Mouse (Mus musculus): ENCODE data around the gene Myb. TPM values are rescaled to one million over a fixed set of nuclear protein-coding genes. Genes with fewer than 3 reads are reported as not detected.
"Not testable (repeated sequence)": the region's sequence is repeated elsewhere in the genome, so short reads cannot be mapped to it uniquely, and the experiment has no call there.

Gene Myb
- total RNA-seq, 2 experiments from 2014 or later, result 0.34 to 0.60 TPM

- intact Hi-C loops (cut with DNase I), result no loop called here
These were observed 17.5 kb upstream of the Myb start for GRCm38 (mm10) chr10:21178281-21178680.

GRCm38 (mm10) chr10:21172650-21173200, 11.9 kb upstream of the Myb start:
- intact Hi-C loops (cut with DNase I), result no loop called here
- no peak for DNase-seq (ENCODE audit: low spot score in 2 of 2)

More at GRCm38 (mm10) chr10:21178281-21178680, 17.5 kb upstream of the Myb start:
- no peak for DNase-seq (ENCODE audit: low spot score in 2 of 2)

DNA sequence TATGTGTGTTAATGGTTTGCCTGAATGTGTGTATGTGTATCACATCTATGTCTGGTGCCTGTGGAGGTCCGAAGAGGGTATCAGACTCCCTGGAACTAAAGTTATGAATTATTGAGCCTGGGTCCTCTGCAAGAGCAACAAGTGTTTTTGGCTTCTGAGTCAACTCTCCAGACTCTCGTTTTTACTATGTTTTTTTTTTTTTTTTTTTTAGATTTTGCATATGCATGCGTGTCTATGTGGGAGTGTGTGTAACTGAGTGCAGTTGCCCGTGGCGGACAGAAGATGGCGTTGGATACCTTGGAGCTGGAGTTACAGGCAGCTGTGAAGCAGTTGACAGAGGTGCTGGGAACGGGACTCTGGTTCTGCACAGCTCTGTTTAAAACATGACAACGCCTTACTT, 7.7 kb upstream of the Myb start:
- DNase-seq (ENCODE audit: low spot score in 2 of 2), result no peak
- intact Hi-C loops (cut with DNase I), result no loop called here

GRCm38 (mm10) chr10:21167842-21168241, 7.1 kb upstream of the Myb start:
- no peak for DNase-seq (ENCODE audit: low spot score in 2 of 2)
- intact Hi-C loops (cut with DNase I), result no loop called here

GRCm38 (mm10) chr10:21167165-21167564, 6.4 kb upstream of the Myb start:
- DNase-seq (ENCODE audit: low spot score in 2 of 2), result no peak
- intact Hi-C loops (cut with DNase I), result no loop called here

GRCm38 (mm10) chr10:21165411-21165810, 4.6 kb upstream of the Myb start:
- intact Hi-C loops (cut with DNase I), result no loop called here
- no peak for DNase-seq (ENCODE audit: low spot score in 2 of 2)

DNA sequence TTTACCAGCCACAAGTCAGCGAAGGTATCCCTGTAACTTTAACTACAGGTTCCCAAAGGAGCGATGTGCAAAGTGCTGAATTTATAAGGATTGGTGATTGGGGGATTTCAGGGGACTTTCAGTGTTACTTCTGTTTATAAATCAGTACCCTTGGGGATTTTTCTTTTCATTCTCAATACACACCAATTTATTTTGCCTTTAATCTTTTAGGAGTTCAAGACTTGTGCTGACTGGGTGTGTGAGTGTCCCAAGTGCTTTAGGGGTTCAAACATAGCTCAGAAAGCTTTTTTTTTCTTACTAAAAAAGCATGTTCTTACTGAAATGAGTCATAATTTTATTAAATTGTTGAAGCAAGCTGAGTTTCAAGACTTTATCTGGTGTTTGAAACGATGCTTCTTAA, 1.3 kb upstream of the Myb start:
- no peak for DNase-seq (ENCODE audit: low spot score in 2 of 2)
- intact Hi-C loops (cut with DNase I), result no loop called here

DNA sequence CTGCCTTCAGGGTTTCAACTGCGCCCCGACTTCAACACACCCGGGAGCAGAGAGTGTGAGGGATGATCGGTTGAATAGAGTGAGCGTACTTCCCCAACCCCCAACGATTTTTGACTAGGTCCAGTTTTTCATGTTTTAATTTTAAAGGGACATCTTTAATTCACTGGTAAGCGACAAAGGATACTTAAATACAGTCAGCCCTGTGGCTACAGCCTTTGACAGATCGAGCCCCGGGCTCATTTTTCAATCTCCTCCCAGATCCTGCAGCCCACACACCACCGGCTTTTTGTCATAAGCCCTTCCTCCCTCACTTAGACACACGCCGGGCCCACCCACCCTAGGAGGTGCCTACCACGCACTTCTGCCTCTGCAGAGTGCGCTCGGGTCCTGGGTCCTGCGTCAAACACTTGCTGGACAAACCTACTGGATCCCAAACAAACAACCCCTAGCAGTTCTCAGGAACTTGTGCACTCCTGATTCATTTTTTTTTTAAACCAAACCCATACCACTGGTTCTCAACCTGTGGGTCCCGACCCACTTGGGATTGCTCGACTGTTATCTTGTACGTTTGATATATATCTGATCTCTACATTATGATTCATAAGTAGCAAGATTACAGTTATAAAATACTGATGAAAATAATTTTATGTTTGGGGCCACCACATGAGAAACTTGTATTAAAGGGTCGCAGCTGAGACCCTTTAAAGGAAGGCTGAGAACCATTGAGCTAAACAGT, 743 bp upstream of the Myb start:
- no peak for DNase-seq (ENCODE audit: low spot score in 2 of 2)
- intact Hi-C loops (cut with DNase I), result no loop called here

GRCm38 (mm10) chr10:21159697-21160394, 938 bp downstream of the Myb start:
- peak in 1 of 2 experiments; percentile 20 for DNase-seq (ENCODE audit: low spot score in 2 of 2)
- intact Hi-C loops (cut with DNase I), result no loop called here

- intact Hi-C loops (cut with DNase I), result no loop called here
- DNase-seq (ENCODE audit: low spot score in 2 of 2), result no peak
These were observed 1.8 kb downstream of the Myb start for GRCm38 (mm10) chr10:21158918-21159443.

DNA sequence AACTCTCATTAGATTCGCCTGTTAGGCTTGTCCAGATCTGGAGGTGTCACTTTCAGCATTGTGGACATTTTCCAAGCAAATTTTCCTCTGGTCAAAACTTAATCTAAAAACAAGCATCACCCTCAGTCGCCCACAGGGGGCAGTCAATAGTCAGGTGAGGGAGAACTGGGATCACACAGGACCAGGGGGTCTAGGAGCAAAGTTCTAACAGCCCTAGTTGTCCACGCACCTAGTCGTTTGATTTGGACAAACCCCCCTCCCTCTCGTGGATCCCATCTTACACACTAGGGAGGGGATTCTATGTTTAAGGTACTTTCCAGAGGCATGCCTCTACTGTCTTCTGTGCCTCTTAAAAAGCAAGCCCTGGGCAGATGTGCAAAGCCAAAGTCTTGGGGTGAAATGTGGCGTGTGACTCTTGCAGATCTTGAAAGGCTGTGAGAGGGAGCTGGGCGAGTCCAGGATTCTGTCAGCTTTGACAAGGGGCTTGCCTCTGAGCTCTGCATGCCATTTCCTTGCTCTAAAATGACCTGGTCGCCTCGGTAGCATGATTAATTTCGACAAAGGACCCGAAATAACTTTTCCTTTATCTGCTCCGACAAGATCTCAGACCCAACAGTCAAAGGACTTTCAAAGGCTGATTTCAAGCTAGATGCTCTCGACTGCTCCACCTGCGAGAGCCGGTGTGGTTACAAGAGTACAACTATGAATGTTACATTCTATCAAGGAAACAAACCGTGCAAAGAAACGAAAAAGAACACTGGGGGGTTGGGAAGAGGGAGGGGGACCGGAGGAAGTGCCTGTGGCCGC, 2.5 kb downstream of the Myb start:
- intact Hi-C loops (cut with DNase I), result no loop called here
- DNase-seq (ENCODE audit: low spot score in 2 of 2), result peak; percentile 24 to 34

DNA sequence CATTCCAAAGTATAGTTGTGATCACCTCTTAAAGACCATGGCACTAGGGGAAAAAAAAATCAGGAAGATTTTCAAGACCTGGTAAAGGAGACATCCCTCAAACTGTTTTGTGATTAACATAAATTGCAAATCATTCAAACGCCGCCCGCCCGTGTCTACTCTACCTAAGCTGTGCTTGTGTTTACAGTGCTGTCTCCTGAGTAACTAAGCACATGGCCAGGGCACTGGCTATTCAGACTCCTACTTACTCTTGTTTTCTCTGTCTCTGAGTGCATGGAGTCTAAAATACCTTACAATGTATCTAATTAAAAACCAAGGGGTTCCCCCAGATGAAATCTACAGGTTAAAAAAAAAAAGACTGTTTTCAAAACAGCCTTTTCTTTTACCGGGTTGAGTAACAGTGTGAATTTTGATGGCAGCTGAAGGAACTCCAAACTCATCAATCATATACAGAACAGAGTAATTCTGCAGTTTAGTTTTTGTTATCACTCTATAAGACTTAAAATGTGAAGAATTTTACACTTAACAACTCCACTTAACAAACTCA, 3.8 kb downstream of the Myb start:
- intact Hi-C loops (cut with DNase I), result no loop called here
- no peak for DNase-seq (ENCODE audit: low spot score in 2 of 2)

DNA sequence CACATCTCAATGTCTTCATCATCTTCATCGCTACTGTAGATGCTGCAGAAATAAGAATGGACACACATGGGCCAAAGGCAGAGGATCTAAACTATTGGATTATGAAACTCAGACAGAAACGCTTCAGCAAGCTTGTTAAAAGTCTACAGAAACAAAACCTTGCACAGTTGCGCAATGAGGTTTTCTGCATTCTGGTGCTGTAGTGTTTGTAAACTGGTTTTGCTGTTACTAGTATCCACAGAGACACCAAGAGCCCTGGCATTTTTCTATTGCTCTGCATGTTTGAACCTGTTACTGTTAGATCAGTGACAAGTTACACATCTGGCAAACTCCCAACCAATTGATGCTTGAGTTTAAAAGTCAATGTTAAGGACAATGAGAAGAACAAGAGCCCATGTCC, 4.4 kb downstream of the Myb start:
- DNase-seq (ENCODE audit: low spot score in 2 of 2), result no peak
- intact Hi-C loops (cut with DNase I), result no loop called here

- no peak for DNase-seq (ENCODE audit: low spot score in 2 of 2)
- intact Hi-C loops (cut with DNase I), result no loop called here
These were observed 5.9 kb downstream of the Myb start for GRCm38 (mm10) chr10:21154927-21155326.

DNA sequence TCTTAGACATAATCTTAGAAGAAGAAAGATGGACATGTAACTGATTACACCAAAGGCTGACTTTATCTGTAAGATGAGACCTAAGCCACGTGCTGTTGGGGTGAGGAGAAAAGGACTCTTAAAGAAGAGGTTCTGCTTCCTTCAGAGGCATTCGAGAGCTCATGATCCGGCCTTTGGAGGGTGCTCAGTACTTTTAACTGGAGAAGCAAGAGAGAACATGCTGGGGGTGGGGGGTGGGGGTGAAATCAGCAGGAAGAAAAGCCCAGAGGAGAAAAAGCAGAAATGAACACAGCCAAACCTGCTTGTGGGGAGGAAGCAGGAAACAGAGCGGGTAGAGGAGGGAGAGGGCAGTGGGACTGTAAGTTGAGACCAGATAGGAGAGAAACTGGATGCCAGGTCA, 7.4 kb downstream of the Myb start:
- DNase-seq (ENCODE audit: low spot score in 2 of 2), result no peak
- intact Hi-C loops (cut with DNase I), result no loop called here

DNA sequence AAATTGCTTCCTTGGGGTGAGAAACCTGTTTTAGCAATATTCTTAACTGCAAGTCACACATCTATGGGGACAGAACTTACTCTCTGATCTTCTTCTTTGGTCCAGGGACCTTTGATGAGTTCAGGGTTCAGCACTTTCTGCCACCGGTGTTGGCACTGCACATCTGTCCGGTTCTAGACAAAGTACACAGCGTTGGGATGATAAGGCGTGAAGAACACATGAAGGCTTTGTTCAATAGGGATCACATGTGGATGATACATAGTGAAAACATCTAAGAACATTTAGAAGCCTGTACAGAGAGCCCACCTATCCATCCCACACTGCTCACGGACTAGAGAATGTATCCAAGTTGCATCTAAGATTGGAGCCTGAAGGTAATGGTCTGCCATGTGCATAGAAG, 8.0 kb downstream of the Myb start:
- DNase-seq (ENCODE audit: low spot score in 2 of 2), result no peak
- intact Hi-C loops (cut with DNase I), result no loop called here

DNA sequence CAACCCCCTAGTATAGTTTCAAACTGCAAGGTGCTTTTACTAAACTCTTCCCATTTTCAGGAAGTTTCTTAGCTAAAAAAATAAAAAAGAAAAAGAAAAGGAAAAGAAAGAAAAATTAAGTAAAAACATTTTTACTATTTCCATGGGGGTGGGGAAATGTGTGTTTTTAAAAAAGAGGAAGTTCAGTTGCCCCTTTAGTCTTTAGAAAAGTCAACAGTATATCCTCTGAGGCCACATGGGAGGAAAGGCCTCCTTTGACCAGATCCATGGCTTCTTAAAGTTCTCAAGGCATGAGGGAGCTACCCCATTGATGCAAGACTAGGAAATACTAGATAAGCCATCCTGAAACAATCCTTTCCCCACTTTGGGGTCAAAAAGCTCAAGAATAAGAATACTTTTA, 9.5 kb downstream of the Myb start:
- intact Hi-C loops (cut with DNase I), result no loop called here
- DNase-seq (ENCODE audit: low spot score in 2 of 2), result no peak

DNA sequence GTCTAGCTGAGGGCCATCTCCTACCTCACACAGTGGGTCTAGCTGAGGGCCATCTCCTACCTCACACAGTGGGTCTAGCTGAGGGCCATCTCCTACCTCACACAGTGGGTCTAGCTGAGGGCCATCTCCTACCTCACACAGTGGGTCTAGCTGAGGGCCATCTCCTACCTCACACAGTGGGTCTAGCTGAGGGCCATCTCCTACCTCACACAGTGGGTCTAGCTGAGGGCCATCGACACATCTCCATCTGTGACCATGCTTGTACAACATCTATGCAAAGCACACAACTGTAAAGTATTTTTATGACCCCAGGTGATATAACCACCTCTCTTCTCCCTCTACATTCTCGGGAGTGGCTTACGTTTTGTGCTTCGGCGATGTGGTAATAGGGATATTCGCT, 10.8 kb downstream of the Myb start:
- DNase-seq (ENCODE audit: low spot score in 2 of 2); intact Hi-C loops (cut with DNase I): not testable (repeated sequence)

DNA sequence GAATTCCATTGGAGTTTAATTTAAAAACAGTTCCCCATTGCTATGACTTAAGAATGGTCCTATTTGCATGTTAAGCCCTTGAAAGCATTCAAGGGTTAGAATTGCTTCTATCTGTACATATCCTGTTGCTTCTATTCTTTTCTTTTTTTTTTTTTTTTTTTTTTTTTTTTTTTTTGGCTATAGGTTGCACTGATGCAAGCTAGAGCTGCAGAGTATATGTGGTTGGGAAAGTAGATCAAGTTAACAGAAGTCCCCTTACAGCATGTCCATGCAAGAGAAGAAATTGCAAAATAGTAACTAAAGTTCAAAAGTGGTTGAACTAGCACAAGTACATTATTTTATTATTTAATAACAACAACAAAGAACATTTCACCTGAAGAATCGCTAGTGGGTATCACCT, 14.1 kb downstream of the Myb start:
- DNase-seq (ENCODE audit: low spot score in 2 of 2), result no peak
- intact Hi-C loops (cut with DNase I), result no loop called here

DNA sequence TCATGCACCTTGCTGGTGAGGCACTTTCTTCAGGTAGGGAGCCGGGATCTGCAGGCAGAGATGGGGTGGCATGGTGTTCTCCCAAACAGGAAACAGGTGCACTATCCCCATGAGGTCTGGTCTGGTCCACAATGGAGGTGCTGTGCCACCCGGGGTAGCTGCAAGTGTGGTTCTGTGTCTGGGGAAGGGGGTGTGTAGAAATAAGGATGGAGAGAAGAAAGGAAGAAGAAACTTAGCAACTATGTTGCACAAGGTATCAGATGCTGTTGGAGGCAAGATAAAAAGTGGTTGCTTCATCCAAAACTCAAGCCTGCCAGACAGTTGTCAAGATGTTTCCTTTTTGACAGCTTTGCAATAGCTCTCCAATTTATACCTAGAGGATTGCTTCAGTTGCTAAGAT, 14.5 kb downstream of the Myb start:
- intact Hi-C loops (cut with DNase I), result no loop called here
- no peak for DNase-seq (ENCODE audit: low spot score in 2 of 2)
